14 mouse cellular contexts compared by ENCODE assay signal in the genomic region with DNA sequence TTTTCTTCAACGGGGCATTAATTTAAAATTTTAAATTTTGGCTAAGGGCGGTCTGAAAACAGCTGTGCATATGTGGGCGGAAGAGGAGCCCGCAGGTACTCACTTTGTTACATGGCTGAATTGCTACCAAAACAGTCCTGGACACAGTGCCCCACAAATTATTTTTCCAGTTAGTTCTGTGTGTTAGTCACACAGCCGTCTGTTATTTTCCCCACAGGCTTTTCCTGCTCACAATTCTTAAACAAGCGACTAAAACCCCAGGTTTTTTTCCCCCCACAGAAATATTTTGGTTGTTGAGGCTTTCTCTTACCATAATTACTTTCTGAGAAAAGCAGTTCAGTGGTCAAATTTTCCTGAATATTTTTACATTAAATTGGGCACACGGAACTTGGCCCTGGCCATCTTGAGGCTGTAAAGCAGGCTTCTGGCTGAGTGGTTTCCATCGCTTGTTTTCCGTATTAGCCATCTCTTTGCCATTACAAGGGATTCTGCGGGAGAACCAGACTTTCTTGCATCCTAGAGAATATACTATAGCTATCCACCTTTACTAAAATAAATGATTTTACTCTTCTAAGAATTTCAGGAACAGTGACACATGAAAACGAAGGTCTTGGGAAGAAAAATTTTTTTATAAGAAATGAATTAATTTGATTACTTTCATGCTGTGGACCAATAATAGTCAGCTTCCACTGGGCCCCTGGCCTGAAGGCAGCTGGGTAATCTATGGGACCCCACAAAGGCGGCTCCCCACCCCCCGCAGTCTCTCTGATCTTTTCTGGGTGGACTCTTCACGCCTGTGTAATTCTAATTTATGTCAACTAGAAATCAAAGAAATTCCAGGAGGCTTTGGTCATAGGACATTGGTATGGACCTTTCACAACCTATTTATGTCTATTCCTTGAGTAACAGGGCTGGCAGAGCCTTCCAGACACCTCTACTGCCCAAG.
DNase-seq lines count a peak whose midpoint lies in the region; ATAC-seq and TF ChIP-seq lines count a peak whose summit lies in the region.
"Had no signal": no experiment of that assay in that cellular context is flagged by ENCODE, and none has a peak within 500 bp of the region (broad histone marks: within the 10 kb centered on the region; RNA-seq: fewer than 3 reads in every experiment).

No protein-coding gene starts in this region.

- no peak overlapping the region for H3K4me3 ChIP-seq in hindbrain, embryonic 11.5 days (ENCODE audit: low read depth, low read length)
- H3K4me3 ChIP-seq in hindbrain, postnatal 0 days (ENCODE audit: low read length): no peak overlapping the region
- no peak overlapping the region for H3K4me3 ChIP-seq in midbrain, embryonic 12.5 days
- H3K4me3 ChIP-seq in midbrain, postnatal 0 days (ENCODE audit: low read depth, low read length): no peak overlapping the region
- H3K4me3 ChIP-seq in limb, embryonic 13.5 days: no peak overlapping the region
- no peak overlapping the region for H3K4me3 ChIP-seq in olfactory bulb, adult 2 months (ENCODE audit: insufficient read depth, low read depth, low read length)
- H3K4me3 ChIP-seq: liver, embryonic 12.5 days; megakaryocyte, embryonic 14.5 days had no signal

- intact Hi-C loops in heart, postnatal 36 days (cut with DNase I): no loop called here

- no peaks in the 10 kb centered on the region for H3K9me3 ChIP-seq in hindbrain, embryonic 11.5 days (ENCODE audit: control insufficient read depth, low read length)
- no peaks in the 10 kb centered on the region for H3K9me3 ChIP-seq in hindbrain, postnatal 0 days (ENCODE audit: low read length)
- H3K9me3 ChIP-seq in midbrain, embryonic 12.5 days: no peaks in the 10 kb centered on the region
- H3K9me3 ChIP-seq in midbrain, postnatal 0 days (ENCODE audit: low read length): no peaks in the 10 kb centered on the region
- no peaks in the 10 kb centered on the region for H3K9me3 ChIP-seq in limb, embryonic 13.5 days
- H3K9me3 ChIP-seq: liver, embryonic 12.5 days; megakaryocyte, embryonic 14.5 days had no signal

- no peaks in the 10 kb centered on the region; the same call in 1 of the 2 replicates for H3K4me1 ChIP-seq in hindbrain, embryonic 11.5 days (replicated peaks; ENCODE audit: control insufficient read depth, insufficient read depth, low read length)
- 0 out of 2 replicates have a peak, but pooled peaks cover 13% of the 10 kb centered on the region for H3K4me1 ChIP-seq in hindbrain, postnatal 0 days (ENCODE audit: insufficient read depth, low read length)
- peaks cover 56% of the 10 kb centered on the region for H3K4me1 ChIP-seq in midbrain, embryonic 12.5 days
- H3K4me1 ChIP-seq in midbrain, postnatal 0 days (ENCODE audit: insufficient read depth, low read length): peaks cover 3% of the 10 kb centered on the region; the same call in 1 of the 2 replicates
- H3K4me1 ChIP-seq in limb, embryonic 13.5 days: peaks cover 64% of the 10 kb centered on the region
- H3K4me1 ChIP-seq in olfactory bulb, adult 2 months (ENCODE audit: control insufficient read depth, insufficient read depth, low read length): peaks cover 17% of the 10 kb centered on the region
- H3K4me1 ChIP-seq: liver, embryonic 12.5 days had no signal

- H3K27ac ChIP-seq in hindbrain, embryonic 11.5 days (ENCODE audit: low read depth, low read length): no peak overlapping the region
- no peak overlapping the region for H3K27ac ChIP-seq in hindbrain, postnatal 0 days
- 0 out of 2 replicates have a peak overlapping the region, but pooled peaks have one; percentile 1 for H3K27ac ChIP-seq in midbrain, embryonic 12.5 days (replicated peaks)
- no peak overlapping the region for H3K27ac ChIP-seq in midbrain, postnatal 0 days (ENCODE audit: low read depth, low read length)
- H3K27ac ChIP-seq in limb, embryonic 13.5 days: peak overlapping the region; percentile 70
- 0 out of 2 replicates have a peak overlapping the region, but pooled peaks have one; percentile 31 for H3K27ac ChIP-seq in olfactory bulb, adult 2 months (ENCODE audit: insufficient read depth, low read depth, low read length)
- H3K27ac ChIP-seq: liver, embryonic 12.5 days had no signal

- H3K4me2 ChIP-seq in hindbrain, embryonic 11.5 days (replicated peaks; ENCODE audit: low read depth, low read length): no peak overlapping the region
- H3K4me2 ChIP-seq in hindbrain, postnatal 0 days (ENCODE audit: low read depth, low read length): no peak overlapping the region
- no peak overlapping the region; the same call in 1 of the 2 replicates for H3K4me2 ChIP-seq in midbrain, embryonic 12.5 days (replicated peaks)
- no peak overlapping the region for H3K4me2 ChIP-seq in midbrain, postnatal 0 days (ENCODE audit: low read depth, low read length, poor library complexity, severe bottlenecking)
- peak overlapping the region; percentile 43 for H3K4me2 ChIP-seq in limb, embryonic 13.5 days (replicated peaks)
- H3K4me2 ChIP-seq: liver, embryonic 12.5 days had no signal

- TF ChIP-seq POLR2A in olfactory bulb, adult 2 months (IDR thresholded peaks at IDR 0.05; ENCODE audit: insufficient read depth, low read depth, low read length): no peak

- no peak for TF ChIP-seq CTCF in hindbrain, postnatal 0 days (IDR thresholded peaks at IDR 0.05; ENCODE audit: low read depth)
- no peak for TF ChIP-seq CTCF in midbrain, postnatal 0 days (IDR thresholded peaks at IDR 0.05)
- TF ChIP-seq CTCF in olfactory bulb, adult 2 months (IDR thresholded peaks at IDR 0.05; ENCODE audit: insufficient read depth, low read depth, low read length): no peak

- no peaks in the 10 kb centered on the region for H3K27me3 ChIP-seq in hindbrain, embryonic 11.5 days (ENCODE audit: control insufficient read depth, insufficient read depth, low read length)
- no peaks in the 10 kb centered on the region for H3K27me3 ChIP-seq in hindbrain, postnatal 0 days (ENCODE audit: insufficient read depth, low read length)
- H3K27me3 ChIP-seq in midbrain, embryonic 12.5 days: peaks cover 22% of the 10 kb centered on the region
- no peaks in the 10 kb centered on the region for H3K27me3 ChIP-seq in midbrain, postnatal 0 days (ENCODE audit: insufficient read depth, low read length)
- no peaks in the 10 kb centered on the region for H3K27me3 ChIP-seq in limb, embryonic 13.5 days
- H3K27me3 ChIP-seq: liver, embryonic 12.5 days; megakaryocyte, embryonic 14.5 days had no signal

- H3K36me3 ChIP-seq in hindbrain, embryonic 11.5 days (ENCODE audit: control insufficient read depth, insufficient read depth, low read length): no peaks in the 10 kb centered on the region
- no peaks in the 10 kb centered on the region for H3K36me3 ChIP-seq in hindbrain, postnatal 0 days (ENCODE audit: insufficient read depth, low read length)
- no peaks in the 10 kb centered on the region for H3K36me3 ChIP-seq in midbrain, embryonic 12.5 days
- no peaks in the 10 kb centered on the region for H3K36me3 ChIP-seq in midbrain, postnatal 0 days (ENCODE audit: insufficient read depth, low read length)
- no peaks in the 10 kb centered on the region for H3K36me3 ChIP-seq in limb, embryonic 13.5 days
- H3K36me3 ChIP-seq: liver, embryonic 12.5 days had no signal

- 0 out of 2 replicates have a peak, but pooled peaks have one; percentile 47 for ATAC-seq in hindbrain, embryonic 11.5 days (ENCODE audit: low FRiP score)
- no peak for ATAC-seq in hindbrain, postnatal 0 days
- peak; percentile 82 for ATAC-seq in midbrain, embryonic 12.5 days (ENCODE audit: low FRiP score, low read depth)
- ATAC-seq in midbrain, postnatal 0 days (ENCODE audit: low FRiP score): no peak
- ATAC-seq in limb, embryonic 13.5 days (ENCODE audit: low FRiP score, low read depth): 0 out of 2 replicates have a peak, but pooled peaks have one; percentile 45
- ATAC-seq: intestine, embryonic 16.5 days; liver, embryonic 12.5 days had no signal

- DNase-seq in hindbrain, embryonic 11.5 days (ENCODE audit: low spot score): no peak
- no peak for DNase-seq in hindbrain, postnatal 0 days (ENCODE audit: low spot score)
- no peak for DNase-seq in midbrain, postnatal 0 days (ENCODE audit: low spot score)
- no peak for DNase-seq in heart, postnatal 36 days
- no peak for DNase-seq in adrenal gland, postnatal 10 days
- DNase-seq: adrenal gland, postnatal 36 days; heart, postnatal 4 days; thymus, postnatal 36 days had no signal

- WGBS in hindbrain, embryonic 11.5 days: 75% methylated on average over 14 of the region's 14 CpGs
- 69% methylated on average over 14 of the region's 14 CpGs for WGBS in hindbrain, postnatal 0 days
- WGBS in midbrain, embryonic 12.5 days: 55% methylated on average over 14 of the region's 14 CpGs
- WGBS in midbrain, postnatal 0 days: 45% methylated on average over 14 of the region's 14 CpGs
- 39% methylated on average over 14 of the region's 14 CpGs for WGBS in limb, embryonic 13.5 days
- 76% methylated on average over 14 of the region's 14 CpGs for WGBS in olfactory bulb, adult 2 months

- no peak overlapping the region for H3K9ac ChIP-seq in hindbrain, embryonic 11.5 days (ENCODE audit: low read depth, low read length)
- no peak overlapping the region for H3K9ac ChIP-seq in hindbrain, postnatal 0 days (replicated peaks; ENCODE audit: low read length)
- H3K9ac ChIP-seq in midbrain, embryonic 12.5 days (replicated peaks): no peak overlapping the region
- no peak overlapping the region for H3K9ac ChIP-seq in midbrain, postnatal 0 days (replicated peaks; ENCODE audit: low read length, poor library complexity, severe bottlenecking)
- no peak overlapping the region for H3K9ac ChIP-seq in limb, embryonic 13.5 days
- H3K9ac ChIP-seq: liver, embryonic 12.5 days had no signal

Comparison
In these comparisons a context has a peak if more than half of its experiments do, and no peak if none do; other contexts are left out.
1. ATAC-seq: peak in hindbrain, embryonic 11.5 days (single experiment), midbrain, embryonic 12.5 days (single experiment) and limb, embryonic 13.5 days (single experiment); none in hindbrain, postnatal 0 days (single experiment) and midbrain, postnatal 0 days (single experiment).
2. H3K27ac ChIP-seq: peak in midbrain, embryonic 12.5 days (single experiment), limb, embryonic 13.5 days (single experiment) and olfactory bulb, adult 2 months (single experiment); none in hindbrain, embryonic 11.5 days (single experiment), hindbrain, postnatal 0 days (single experiment) and midbrain, postnatal 0 days (single experiment).